Mouse (Mus musculus): ENCODE measurements at regions not wholly inside any gene's neighbourhood (a gene's known extent, or its start where the extent isn't known, plus 50 kb on each side); places are given as distances from the start of the nearest gene placed in this dataset.
"Not testable (repeated sequence)": the region's sequence is repeated elsewhere in the genome, so short reads cannot be mapped to it uniquely, and the experiment has no call there.

DNA sequence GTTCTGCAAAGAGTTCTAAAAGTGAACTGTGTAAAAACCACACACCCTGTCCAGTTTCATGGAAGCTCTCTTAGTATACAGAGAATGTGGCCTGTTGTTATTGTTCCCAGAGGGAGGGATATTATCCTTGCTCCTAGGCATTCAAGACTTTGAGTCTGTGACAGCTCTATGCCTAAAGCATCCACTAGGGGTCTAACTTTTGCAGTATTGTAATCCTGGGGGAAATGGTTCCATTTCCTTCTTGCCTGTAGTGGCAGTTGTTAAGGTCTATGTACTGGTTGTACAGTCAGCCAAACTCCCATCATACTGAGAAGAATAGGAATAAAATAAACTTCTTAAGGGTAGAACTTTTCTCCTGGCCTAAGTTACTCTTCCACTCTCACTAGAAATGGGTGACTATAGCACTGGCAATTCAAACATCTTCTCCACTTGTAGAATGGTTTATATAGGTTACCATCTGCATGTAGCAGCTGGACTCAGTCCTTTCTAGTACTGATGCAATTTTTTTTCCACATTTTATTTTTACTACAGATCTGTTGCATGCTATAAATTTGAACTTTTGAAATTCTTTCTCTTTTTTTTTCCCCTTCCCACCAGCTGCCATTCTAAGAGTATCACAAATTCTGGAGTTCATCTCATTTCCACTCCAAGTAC lies 51.4 kb upstream of the Dpt start:
- Histone ChIP-seq H3K9ac (no peak overlapping the region), H3K4me2 (no peak overlapping the region), H3K27ac (no peak overlapping the region), H3K36me3 (no peaks in the 10 kb centered on the region), H3K4me1 (no peaks in the 10 kb centered on the region), H3K4me3 (replicated peaks) (no peak overlapping the region), H3K9me3 (replicated peaks) (no peaks in the 10 kb centered on the region), H3K27me3 (no peaks in the 10 kb centered on the region)
- 0 out of 2 replicates have a peak, but pooled peaks have one; percentile 40 for ATAC-seq (replicated peaks; ENCODE audit: low FRiP score)

DNA sequence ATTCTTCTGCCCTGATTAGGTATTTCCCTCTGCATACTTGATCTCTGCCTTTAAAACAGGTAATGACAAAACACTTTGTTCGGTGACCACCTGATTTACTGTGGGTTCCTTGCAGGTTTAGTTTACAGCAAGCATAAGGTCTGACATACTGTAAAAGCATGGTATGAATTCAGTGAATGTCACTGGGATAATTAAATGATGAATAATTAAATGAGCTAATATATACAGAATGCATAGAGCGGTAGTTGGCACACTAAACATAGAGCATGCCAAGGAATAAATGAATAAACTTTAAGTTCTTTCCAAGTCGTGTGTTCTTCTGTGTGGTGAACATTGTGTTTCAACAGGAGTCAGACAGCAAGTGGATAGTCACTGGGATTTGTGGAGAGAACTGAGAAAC lies 51.9 kb upstream of the Dpt start:
- Histone ChIP-seq H3K27ac (no peak overlapping the region), H3K4me3 (replicated peaks) (no peak overlapping the region), H3K4me1 (no peaks in the 10 kb centered on the region), H3K4me2 (no peak overlapping the region), H3K9me3 (replicated peaks) (no peaks in the 10 kb centered on the region), H3K9ac (no peak overlapping the region), H3K27me3 (no peaks in the 10 kb centered on the region), H3K36me3 (no peaks in the 10 kb centered on the region)
- no peak for ATAC-seq (replicated peaks; ENCODE audit: low FRiP score)
- 84% methylated on average over 3 of the region's 3 CpGs for WGBS

DNA sequence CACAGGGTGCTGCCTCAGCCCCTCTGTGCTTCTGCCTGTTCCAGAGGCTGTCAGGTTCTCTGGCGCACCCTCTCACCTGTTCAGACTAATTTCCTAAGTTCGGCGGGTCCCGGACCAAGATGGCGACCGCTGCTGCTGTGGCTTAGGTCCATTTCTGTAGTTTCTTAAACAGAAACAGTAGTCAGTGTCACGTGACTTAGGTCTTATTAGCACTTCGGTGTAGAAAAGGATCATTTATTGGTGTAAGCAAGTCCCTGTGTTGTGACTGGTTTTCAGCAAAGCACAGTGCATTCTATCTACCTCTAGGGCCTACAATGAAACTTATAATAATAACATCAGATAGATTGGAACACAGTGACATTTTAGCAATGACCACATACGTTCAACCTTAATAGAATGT lies 53.5 kb upstream of the Dpt start:
- H3K9ac ChIP-seq; H3K9me3 ChIP-seq (replicated peaks): not testable (repeated sequence)
- WGBS, result 95% methylated on average over 8 of the region's 9 CpGs

DNA sequence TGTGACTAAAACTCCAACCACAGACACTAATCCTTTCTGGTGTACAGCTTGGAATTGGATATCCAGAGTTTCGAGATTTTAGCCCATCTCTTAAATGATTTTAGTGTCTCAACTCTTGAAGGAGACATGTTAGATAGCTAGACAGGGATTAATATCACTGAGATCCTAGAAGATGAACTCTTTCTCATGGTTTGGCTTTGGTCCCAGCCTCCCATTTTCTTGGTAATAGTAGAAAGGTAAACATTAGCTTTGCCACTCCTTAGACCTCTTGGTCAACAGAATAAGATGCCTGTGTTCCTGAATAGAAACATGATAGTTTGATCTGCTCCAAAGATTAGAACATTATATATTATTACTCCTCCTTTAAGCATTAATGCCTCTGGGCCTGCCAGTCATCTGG lies 60.8 kb upstream of the Dpt start:
- WGBS, result 54% methylated on average over 1 of the region's 1 CpGs
- Histone ChIP-seq H3K9ac (no peak overlapping the region), H3K4me3 (replicated peaks) (no peak overlapping the region), H3K4me2 (no peak overlapping the region), H3K27me3 (no peaks in the 10 kb centered on the region), H3K27ac (no peak overlapping the region), H3K36me3 (no peaks in the 10 kb centered on the region), H3K4me1 (no peaks in the 10 kb centered on the region), H3K9me3 (replicated peaks) (no peaks in the 10 kb centered on the region)
- ATAC-seq (replicated peaks; ENCODE audit: low FRiP score), result no peak

More for the DNA sequence above, 53.5 kb upstream of the Dpt start:
- not testable (repeated sequence) for ATAC-seq (replicated peaks; ENCODE audit: low FRiP score); H3K27ac ChIP-seq; H3K36me3 ChIP-seq; H3K27me3 ChIP-seq; H3K4me1 ChIP-seq; H3K4me3 ChIP-seq (replicated peaks); H3K4me2 ChIP-seq

DNA sequence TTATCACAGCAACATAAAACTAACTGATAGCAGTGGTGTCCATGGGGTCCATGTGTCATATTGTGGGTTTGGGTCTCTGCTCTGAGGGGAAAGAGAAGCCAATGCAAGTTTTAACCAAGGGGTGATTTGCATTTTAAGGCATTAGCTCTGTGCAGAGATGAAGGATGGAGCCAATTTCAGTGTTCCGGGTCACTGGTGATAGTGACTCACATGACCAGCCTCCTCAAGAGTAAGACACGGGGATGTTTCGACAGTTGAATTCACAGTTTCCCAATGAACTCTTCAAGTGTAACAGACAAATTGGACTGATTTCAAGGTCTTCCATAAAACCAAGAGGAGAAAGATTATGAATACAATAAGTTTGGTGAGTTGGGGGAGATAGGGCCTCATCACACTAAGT lies 62.7 kb upstream of the Dpt start:
- no peak for ATAC-seq (replicated peaks; ENCODE audit: low FRiP score)
- Histone ChIP-seq H3K9me3 (replicated peaks) (no peaks in the 10 kb centered on the region), H3K36me3 (no peaks in the 10 kb centered on the region), H3K4me3 (replicated peaks) (no peak overlapping the region), H3K9ac (no peak overlapping the region), H3K27ac (no peak overlapping the region), H3K4me2 (no peak overlapping the region), H3K4me1 (no peaks in the 10 kb centered on the region), H3K27me3 (no peaks in the 10 kb centered on the region)
- WGBS, result 63% methylated on average over 3 of the region's 3 CpGs

DNA sequence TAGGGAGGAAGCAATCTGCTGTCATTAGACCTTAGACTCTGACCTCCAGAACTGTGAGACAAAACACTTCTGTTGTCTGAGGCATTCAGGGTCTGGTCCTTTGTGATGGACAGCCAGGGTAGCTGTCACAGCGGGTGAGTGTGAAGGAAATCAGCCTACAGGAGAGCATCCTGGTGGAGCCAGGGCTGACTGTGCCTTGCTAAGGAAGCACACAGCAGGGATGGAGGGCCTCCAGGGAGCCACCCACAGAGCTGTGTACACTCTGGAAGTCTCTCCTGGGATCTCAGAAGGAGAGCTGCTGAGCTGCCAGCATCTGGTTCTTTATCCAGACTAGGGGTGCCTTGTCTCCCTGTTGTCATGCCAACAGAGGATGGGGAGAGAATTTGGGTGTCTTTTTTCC lies 74.4 kb upstream of the Dpt start:
- Histone ChIP-seq H3K9ac (no peak overlapping the region), H3K9me3 (replicated peaks) (no peaks in the 10 kb centered on the region), H3K36me3 (no peaks in the 10 kb centered on the region), H3K27me3 (no peaks in the 10 kb centered on the region), H3K27ac (no peak overlapping the region), H3K4me3 (replicated peaks) (no peak overlapping the region), H3K4me1 (no peaks in the 10 kb centered on the region), H3K4me2 (no peak overlapping the region)
- ATAC-seq (replicated peaks; ENCODE audit: low FRiP score), result no peak
- 22% methylated on average over 1 of the region's 1 CpGs for WGBS

DNA sequence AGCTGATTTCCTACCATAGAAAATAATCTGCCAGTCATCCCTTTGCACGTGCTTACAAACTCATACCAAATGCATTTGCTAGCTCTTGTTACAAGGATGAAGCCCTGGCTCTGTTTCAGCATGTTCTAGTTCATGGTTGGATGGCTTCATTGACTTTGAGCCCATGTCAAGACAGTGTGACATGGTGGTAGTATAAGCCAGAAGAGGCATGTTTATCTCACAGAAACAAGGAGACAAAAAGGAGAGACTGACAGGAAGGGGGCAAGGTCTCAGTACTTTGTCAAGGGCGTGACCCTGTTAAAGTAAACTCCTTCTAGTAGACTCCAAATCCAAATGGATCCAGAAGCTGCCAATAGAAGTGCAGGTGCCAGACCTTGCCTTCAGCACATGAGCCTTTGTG lies 81.5 kb upstream of the Dpt start:
- H3K36me3 ChIP-seq, result no peaks in the 10 kb centered on the region
- H3K27ac ChIP-seq, result peak overlapping the region; percentile 74
- peak; percentile 57; the same call in 1 of the 2 replicates for ATAC-seq (replicated peaks; ENCODE audit: low FRiP score)
- no peak overlapping the region for H3K4me3 ChIP-seq (replicated peaks)
- H3K27me3 ChIP-seq, result no peaks in the 10 kb centered on the region
- H3K4me2 ChIP-seq, result no peak overlapping the region
- no peaks in the 10 kb centered on the region for H3K4me1 ChIP-seq
- WGBS, result 58% methylated on average over 2 of the region's 2 CpGs
- no peaks in the 10 kb centered on the region for H3K9me3 ChIP-seq (replicated peaks)
- H3K9ac ChIP-seq, result no peak overlapping the region

DNA sequence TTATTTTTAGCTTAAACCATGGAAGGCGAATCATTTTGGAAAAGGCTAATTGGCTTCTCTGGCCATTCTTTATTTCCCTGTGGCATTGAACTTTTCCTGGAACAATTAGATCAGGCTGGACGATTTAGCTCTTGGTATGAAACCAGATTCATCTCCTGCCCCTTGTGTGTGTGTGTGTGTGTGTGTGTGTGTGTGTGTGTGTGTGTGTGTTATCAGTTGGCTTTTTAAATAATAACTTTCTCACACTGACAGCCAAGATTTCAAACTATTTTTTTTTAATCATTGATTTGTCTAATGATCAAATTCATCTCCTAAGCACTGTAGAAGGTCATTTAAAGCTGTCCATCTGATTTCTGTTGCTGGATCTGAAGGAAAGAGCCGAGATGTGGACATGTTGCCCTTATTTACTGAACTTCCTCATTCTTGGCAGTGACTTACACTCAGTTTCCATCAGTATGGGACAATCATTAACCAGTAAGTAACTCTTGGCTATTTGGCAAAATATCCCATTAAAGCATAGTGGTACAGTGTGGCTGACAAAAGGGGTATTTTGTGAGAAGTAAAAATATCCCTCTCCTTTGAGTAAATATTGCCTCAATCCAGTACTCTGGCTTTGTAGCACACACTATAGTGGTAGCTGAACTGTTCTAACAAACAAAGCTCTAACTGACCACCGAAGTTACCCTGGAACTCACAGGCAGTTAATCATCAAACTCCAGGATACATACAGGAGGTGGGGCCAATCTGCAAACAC lies 82.5 kb upstream of the Dpt start:
- H3K4me1 ChIP-seq, result no peaks in the 10 kb centered on the region

DNA sequence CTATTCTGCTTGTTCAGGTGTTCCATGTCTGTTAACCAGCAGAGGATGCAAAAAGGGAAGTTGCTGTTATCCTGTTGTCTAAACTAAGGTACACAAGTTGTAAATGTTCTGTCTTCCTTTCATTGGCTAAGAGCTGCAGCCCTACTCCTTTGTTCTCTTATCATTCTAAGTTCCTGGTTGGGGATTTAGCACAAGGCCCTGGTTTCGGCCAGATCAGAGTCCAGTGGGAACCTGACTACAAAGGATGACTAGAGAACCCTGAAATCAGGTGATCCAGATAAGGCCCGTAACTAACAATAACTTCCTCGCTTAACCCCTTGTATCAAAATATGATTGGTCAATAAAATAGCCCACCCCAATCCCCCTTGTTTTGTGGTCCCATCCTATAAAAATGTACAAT lies 83.9 kb upstream of the Dpt start:
- no peak overlapping the region for H3K4me3 ChIP-seq (replicated peaks)
- no peaks in the 10 kb centered on the region for H3K9me3 ChIP-seq (replicated peaks)
- H3K27ac ChIP-seq, result no peak overlapping the region
- H3K4me1 ChIP-seq, result no peaks in the 10 kb centered on the region
- no peak overlapping the region for H3K4me2 ChIP-seq
- H3K9ac ChIP-seq, result no peak overlapping the region
- H3K36me3 ChIP-seq, result no peaks in the 10 kb centered on the region
- 94% methylated on average over 3 of the region's 3 CpGs for WGBS
- no peak for ATAC-seq (replicated peaks; ENCODE audit: low FRiP score)
- no peaks in the 10 kb centered on the region for H3K27me3 ChIP-seq

More for the DNA sequence above, 82.5 kb upstream of the Dpt start:
- H3K36me3 ChIP-seq, result no peaks in the 10 kb centered on the region
- WGBS, result 50% methylated on average over 4 of the region's 4 CpGs
- no peaks in the 10 kb centered on the region for H3K27me3 ChIP-seq
- H3K9me3 ChIP-seq (replicated peaks), result no peaks in the 10 kb centered on the region
- H3K4me2 ChIP-seq, result no peak overlapping the region
- peak; percentile 79 for ATAC-seq (replicated peaks; ENCODE audit: low FRiP score)
- no peak overlapping the region for H3K4me3 ChIP-seq (replicated peaks)
- H3K27ac ChIP-seq, result peak overlapping the region; percentile 84
- H3K9ac ChIP-seq, result no peak overlapping the region

DNA sequence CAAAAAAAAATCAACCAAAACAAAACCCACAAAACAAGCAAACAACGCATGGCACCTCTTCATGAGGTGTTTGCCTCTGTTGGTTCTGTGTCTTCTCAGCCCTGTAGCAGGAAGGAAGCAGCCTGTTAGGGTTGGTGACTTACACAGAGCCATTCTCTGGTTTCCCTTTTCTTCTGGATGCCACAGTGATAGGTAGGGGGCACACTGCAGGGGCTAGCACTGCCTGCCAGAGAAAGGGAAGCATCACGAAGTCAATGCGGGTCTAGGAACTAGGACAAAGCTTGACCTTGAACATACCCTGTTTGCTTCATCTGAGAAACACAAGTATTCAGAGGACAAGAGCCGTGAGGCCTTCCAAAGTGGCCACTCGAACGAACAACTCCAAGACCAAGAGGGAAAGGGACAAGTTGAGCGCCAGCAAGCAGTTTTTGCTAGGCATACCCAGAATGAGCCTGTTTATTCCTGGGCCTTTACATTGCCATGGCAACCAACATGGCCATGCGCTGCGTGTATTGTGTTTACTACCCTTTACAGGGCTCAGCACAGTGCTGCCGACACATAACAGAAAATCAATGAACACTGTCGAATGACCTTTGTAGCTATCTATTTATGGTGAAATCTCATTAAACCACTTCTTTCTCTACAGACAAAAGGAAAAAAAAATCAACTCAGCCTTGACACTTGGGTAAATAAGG lies 91.9 kb upstream of the Dpt start:
- Histone ChIP-seq H3K9me3 (replicated peaks) (no peaks in the 10 kb centered on the region), H3K9ac (no peak overlapping the region), H3K4me2 (no peak overlapping the region), H3K36me3 (no peaks in the 10 kb centered on the region), H3K27ac (peak overlapping the region; percentile 79), H3K27me3 (no peaks in the 10 kb centered on the region), H3K4me1 (0 out of 2 replicates have a peak, but pooled peaks cover 6% of the 10 kb centered on the region), H3K4me3 (replicated peaks) (no peak overlapping the region)
- 82% methylated on average over 11 of the region's 11 CpGs for WGBS
- ATAC-seq (replicated peaks; ENCODE audit: low FRiP score), result no peak

DNA sequence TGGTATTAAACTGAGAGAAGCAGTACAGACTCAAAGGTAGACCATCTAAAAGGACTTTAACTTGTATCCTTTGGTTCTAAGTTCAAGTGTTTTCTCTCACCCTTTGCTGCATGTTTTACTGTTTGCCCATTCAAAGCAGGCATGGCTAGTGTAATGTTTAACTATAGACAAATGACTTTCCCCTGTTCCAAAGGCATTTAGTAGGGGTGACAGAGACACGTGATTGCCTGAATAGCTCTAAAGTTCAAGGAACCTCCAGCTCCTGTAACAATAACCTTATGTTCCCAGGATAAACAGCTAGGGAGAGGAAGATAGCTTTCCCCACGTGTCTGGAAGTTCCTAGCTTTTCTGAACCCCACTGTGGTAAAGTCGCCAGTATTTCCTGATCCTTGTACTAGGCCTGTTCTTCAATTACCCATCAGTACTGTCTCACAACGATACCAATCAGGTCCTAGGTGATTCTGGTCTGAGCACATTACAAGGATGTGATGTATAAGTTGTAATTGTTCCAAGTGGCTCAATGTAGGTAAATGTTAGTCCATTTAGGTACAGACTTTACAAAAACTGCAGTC lies 92.8 kb upstream of the Dpt start:
- Histone ChIP-seq H3K36me3 (no peaks in the 10 kb centered on the region), H3K4me1 (0 out of 2 replicates have a peak, but pooled peaks cover 6% of the 10 kb centered on the region), H3K9me3 (replicated peaks) (no peaks in the 10 kb centered on the region), H3K27me3 (no peaks in the 10 kb centered on the region), H3K4me3 (replicated peaks) (no peak overlapping the region), H3K4me2 (no peak overlapping the region), H3K27ac (peak overlapping the region; percentile 79), H3K9ac (no peak overlapping the region)
- peak; percentile 90 for ATAC-seq (replicated peaks; ENCODE audit: low FRiP score)
- 48% methylated on average over 4 of the region's 4 CpGs for WGBS

DNA sequence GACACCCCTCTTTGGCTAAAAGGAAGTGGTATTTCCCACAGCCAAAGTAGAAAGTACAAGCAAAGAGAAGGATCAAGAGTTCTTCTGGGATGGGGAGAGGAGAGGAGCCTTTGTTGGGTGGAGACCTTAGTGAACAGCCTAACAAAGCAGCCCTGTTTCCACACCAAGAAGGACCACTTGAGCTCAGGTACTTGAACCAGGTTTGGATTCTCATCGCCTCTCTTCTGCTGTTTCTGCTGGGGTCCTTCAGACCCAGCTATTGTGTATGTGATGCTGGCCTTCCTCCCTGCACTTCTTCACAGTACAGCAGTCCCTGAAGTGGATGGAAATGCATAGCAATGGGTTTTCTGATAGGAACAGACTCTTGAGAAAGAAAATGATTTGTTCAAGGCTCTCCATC lies 106.4 kb upstream of the Dpt start:
- Histone ChIP-seq H3K27me3 (no peaks in the 10 kb centered on the region), H3K4me1 (no peaks in the 10 kb centered on the region), H3K4me3 (replicated peaks) (no peak overlapping the region), H3K4me2 (no peak overlapping the region), H3K9ac (no peak overlapping the region), H3K36me3 (no peaks in the 10 kb centered on the region), H3K27ac (no peak overlapping the region), H3K9me3 (replicated peaks) (no peaks in the 10 kb centered on the region)
- no peak for ATAC-seq (replicated peaks; ENCODE audit: low FRiP score)
- 100% methylated on average over 1 of the region's 1 CpGs for WGBS

Data from kidney, embryonic 15.5 days (tissue).